Comparison of ENCODE assay signal across 17 mouse cellular contexts in the genomic region with DNA sequence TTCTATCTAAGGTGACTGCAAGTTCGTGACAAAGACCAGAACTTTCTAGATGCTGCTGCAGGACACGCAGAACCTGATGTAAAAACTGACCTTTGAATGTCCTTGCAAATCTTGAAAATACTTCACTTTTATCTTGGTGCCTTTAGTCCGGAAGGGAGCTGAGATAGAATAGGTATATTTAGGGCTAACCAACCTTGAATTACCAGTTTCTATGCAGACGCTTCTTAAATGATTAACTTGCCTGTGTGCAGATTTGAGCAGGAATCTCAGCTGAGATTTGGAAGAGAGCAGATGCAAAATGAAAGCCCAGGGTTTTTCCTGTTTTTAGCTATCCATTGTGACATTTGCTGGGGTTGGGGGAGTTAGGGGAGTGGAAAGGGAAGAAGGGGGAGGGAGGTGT. TPM values are rescaled to one million over a fixed set of nuclear protein-coding genes. Genes with fewer than 3 reads are reported as not detected.
DNase-seq lines count a peak whose midpoint lies in the region; ATAC-seq lines count a peak whose summit lies in the region.
"Had no signal": no experiment of that assay in that cellular context is flagged by ENCODE, and none has a peak within 500 bp of the region (broad histone marks: within the 10 kb centered on the region; RNA-seq: fewer than 3 reads in every experiment).

No protein-coding gene starts in this region.

- no peaks in the 10 kb centered on the region for H3K9me3 ChIP-seq in heart, embryonic 13.5 days
- H3K9me3 ChIP-seq in heart, embryonic 11.5 days (replicated peaks; ENCODE audit: control insufficient read depth, low read length), result no peaks in the 10 kb centered on the region
- no peaks in the 10 kb centered on the region for H3K9me3 ChIP-seq in kidney, embryonic 16.5 days (ENCODE audit: low read length)
- H3K9me3 ChIP-seq in stomach, embryonic 14.5 days (ENCODE audit: control insufficient read depth, low read depth, low read length), result no peaks in the 10 kb centered on the region
- H3K9me3 ChIP-seq: embryonic facial prominence, embryonic 15.5 days; neural tube, embryonic 12.5 days had no signal

- peak overlapping the region; percentile 50 for H3K27ac ChIP-seq in heart, embryonic 13.5 days (replicated peaks)
- H3K27ac ChIP-seq in heart, embryonic 11.5 days (ENCODE audit: low read depth, low read length), result no peak overlapping the region
- peak overlapping the region; percentile 75 for H3K27ac ChIP-seq in kidney, embryonic 16.5 days (ENCODE audit: low read length)
- H3K27ac ChIP-seq in stomach, embryonic 14.5 days (ENCODE audit: low read length), result peak overlapping the region; percentile 58
- H3K27ac ChIP-seq: embryonic facial prominence, embryonic 15.5 days; layer of hippocampus, adult 2 months; neural tube, embryonic 12.5 days had no signal

- no peaks in the 10 kb centered on the region for H3K27me3 ChIP-seq in heart, embryonic 13.5 days (replicated peaks)
- H3K27me3 ChIP-seq in heart, embryonic 11.5 days (ENCODE audit: control insufficient read depth, insufficient read depth, low read length), result no peaks in the 10 kb centered on the region
- H3K27me3 ChIP-seq in kidney, embryonic 16.5 days (ENCODE audit: insufficient read depth, low read length), result no peaks in the 10 kb centered on the region
- H3K27me3 ChIP-seq in stomach, embryonic 14.5 days (ENCODE audit: control insufficient read depth, insufficient read depth, low read length), result no peaks in the 10 kb centered on the region
- H3K27me3 ChIP-seq: CH12.LX; embryonic facial prominence, embryonic 15.5 days; neural tube, embryonic 12.5 days had no signal

- H3K36me3 ChIP-seq in heart, embryonic 13.5 days, result no peaks in the 10 kb centered on the region
- H3K36me3 ChIP-seq in heart, embryonic 11.5 days (ENCODE audit: control insufficient read depth, insufficient read depth, low read length), result no peaks in the 10 kb centered on the region
- H3K36me3 ChIP-seq in kidney, embryonic 16.5 days (ENCODE audit: insufficient read depth, low read length), result no peaks in the 10 kb centered on the region
- H3K36me3 ChIP-seq in stomach, embryonic 14.5 days (ENCODE audit: control insufficient read depth, insufficient read depth, low read length), result no peaks in the 10 kb centered on the region
- H3K36me3 ChIP-seq: embryonic facial prominence, embryonic 15.5 days; neural tube, embryonic 12.5 days had no signal

- no peak overlapping the region for H3K4me3 ChIP-seq in heart, embryonic 13.5 days
- H3K4me3 ChIP-seq in heart, embryonic 11.5 days (ENCODE audit: low read depth, low read length), result no peak overlapping the region
- no peak overlapping the region for H3K4me3 ChIP-seq in kidney, embryonic 16.5 days (ENCODE audit: low read length)
- no peak overlapping the region for H3K4me3 ChIP-seq in stomach, embryonic 14.5 days (ENCODE audit: low read depth, low read length)
- H3K4me3 ChIP-seq: embryonic facial prominence, embryonic 15.5 days; layer of hippocampus, adult 2 months; neural tube, embryonic 12.5 days had no signal

- peak overlapping the region; percentile 22 for H3K4me2 ChIP-seq in heart, embryonic 13.5 days
- H3K4me2 ChIP-seq in heart, embryonic 11.5 days, result no peak overlapping the region
- peak overlapping the region; percentile 13 for H3K4me2 ChIP-seq in kidney, embryonic 16.5 days (replicated peaks; ENCODE audit: low read depth, low read length)
- no peak overlapping the region for H3K4me2 ChIP-seq in stomach, embryonic 14.5 days (replicated peaks; ENCODE audit: low read depth, low read length)
- H3K4me2 ChIP-seq: embryonic facial prominence, embryonic 15.5 days; neural tube, embryonic 12.5 days had no signal

- H3K9ac ChIP-seq in heart, embryonic 13.5 days, result no peak overlapping the region
- H3K9ac ChIP-seq in heart, embryonic 11.5 days (ENCODE audit: low read depth, low read length), result no peak overlapping the region
- H3K9ac ChIP-seq in kidney, embryonic 16.5 days (replicated peaks; ENCODE audit: low read length), result no peak overlapping the region
- no peak overlapping the region for H3K9ac ChIP-seq in stomach, embryonic 14.5 days (replicated peaks; ENCODE audit: low read depth, low read length)
- H3K9ac ChIP-seq: embryonic facial prominence, embryonic 15.5 days; neural tube, embryonic 12.5 days had no signal

- DNase-seq in kidney, postnatal 25 days, result no peak
- DNase-seq in kidney, postnatal 14 days, result peak; percentile 15
- no peak for DNase-seq in urinary bladder, postnatal 36 days (ENCODE audit: low spot score in 2 of 2)
- no peak for DNase-seq in urinary bladder, postnatal 4 days (ENCODE audit: low spot score in 2 of 2)
- DNase-seq: adrenal gland, postnatal 14 days; cerebellum, adult 2 months; gastrocnemius, postnatal 25 days; right cerebral cortex, postnatal 4 days had no signal

- 36% methylated on average over 4 of the region's 4 CpGs for WGBS in heart, embryonic 13.5 days
- WGBS in heart, embryonic 11.5 days (ENCODE audit: insufficient replicate concordance), result 48% methylated on average over 4 of the region's 4 CpGs
- WGBS in kidney, embryonic 16.5 days, result 64% methylated on average over 4 of the region's 4 CpGs
- WGBS in stomach, embryonic 14.5 days, result 60% methylated on average over 4 of the region's 4 CpGs

- H3K4me1 ChIP-seq in heart, embryonic 13.5 days, result peaks cover 37% of the 10 kb centered on the region
- H3K4me1 ChIP-seq in heart, embryonic 11.5 days (ENCODE audit: control insufficient read depth, insufficient read depth, low read length), result peaks cover 14% of the 10 kb centered on the region
- H3K4me1 ChIP-seq in kidney, embryonic 16.5 days (ENCODE audit: insufficient read depth, low read length), result peaks cover 16% of the 10 kb centered on the region; the same call in 1 of the 2 replicates
- H3K4me1 ChIP-seq in stomach, embryonic 14.5 days (ENCODE audit: control insufficient read depth, insufficient read depth, low read length), result no peaks in the 10 kb centered on the region
- H3K4me1 ChIP-seq: embryonic facial prominence, embryonic 15.5 days; neural tube, embryonic 12.5 days had no signal

- no peak for ATAC-seq in heart, embryonic 13.5 days (ENCODE audit: extremely low read depth, insufficient number of reproducible peaks, low FRiP score, low TSS enrichment)
- ATAC-seq in heart, embryonic 11.5 days (replicated peaks; ENCODE audit: insufficient number of reproducible peaks, low FRiP score, low TSS enrichment), result no peak
- peak; percentile 55; the same call in 1 of the 2 replicates for ATAC-seq in kidney, embryonic 16.5 days (ENCODE audit: low FRiP score, low TSS enrichment)
- ATAC-seq in stomach, embryonic 14.5 days (ENCODE audit: insufficient number of reproducible peaks, insufficient read depth, low FRiP score, low read depth), result peak; percentile 44
- ATAC-seq: hindbrain, embryonic 16.5 days had no signal

RNA-seq across cellular contexts. Expression of gene Uhrf1bp1l, which starts 24.3 kb away (rescaled TPM):
- 14.2 and 17.0 TPM in 2 replicates for polyA plus RNA-seq in heart, embryonic 13.5 days (2015; fragmentation: Nextera tagmentation; extraction: Ambion mirVana)
- 21.3 and 22.9 TPM in 2 replicates for polyA plus RNA-seq in heart, embryonic 11.5 days (2014; fragmentation: Nextera tagmentation; extraction: Ambion mirVana)
- polyA plus RNA-seq in kidney, embryonic 16.5 days (2015; fragmentation: Nextera tagmentation; extraction: Ambion mirVana), result 35.9 and 38.6 TPM in 2 replicates
- 30.5 and 30.7 TPM in 2 replicates for polyA plus RNA-seq in stomach, embryonic 14.5 days (2014; fragmentation: Nextera tagmentation; extraction: Ambion mirVana)

RNA-seq across cellular contexts. Expression of gene Actr6, which starts 37.0 kb away (rescaled TPM):
- 21.5 and 25.4 TPM in 2 replicates for polyA plus RNA-seq in heart, embryonic 13.5 days (2015; fragmentation: Nextera tagmentation; extraction: Ambion mirVana)
- 28.2 and 29.6 TPM in 2 replicates for polyA plus RNA-seq in heart, embryonic 11.5 days (2014; fragmentation: Nextera tagmentation; extraction: Ambion mirVana)
- 27.4 and 31.6 TPM in 2 replicates for polyA plus RNA-seq in kidney, embryonic 16.5 days (2015; fragmentation: Nextera tagmentation; extraction: Ambion mirVana)
- 29.7 and 39.1 TPM in 2 replicates for polyA plus RNA-seq in stomach, embryonic 14.5 days (2014; fragmentation: Nextera tagmentation; extraction: Ambion mirVana)

Comparison
In these comparisons a context has a peak if more than half of its experiments do, and no peak if none do; other contexts are left out.
1. H3K4me2 ChIP-seq: peak in heart, embryonic 13.5 days (single experiment) and kidney, embryonic 16.5 days (single experiment); none in heart, embryonic 11.5 days (single experiment) and stomach, embryonic 14.5 days (single experiment).
2. ATAC-seq: peak in kidney, embryonic 16.5 days (single experiment) and stomach, embryonic 14.5 days (single experiment); none in heart, embryonic 13.5 days (single experiment) and heart, embryonic 11.5 days (single experiment).